Mouse (Mus musculus): Measurements from ENCODE around the gene Fam83b.

DNA sequence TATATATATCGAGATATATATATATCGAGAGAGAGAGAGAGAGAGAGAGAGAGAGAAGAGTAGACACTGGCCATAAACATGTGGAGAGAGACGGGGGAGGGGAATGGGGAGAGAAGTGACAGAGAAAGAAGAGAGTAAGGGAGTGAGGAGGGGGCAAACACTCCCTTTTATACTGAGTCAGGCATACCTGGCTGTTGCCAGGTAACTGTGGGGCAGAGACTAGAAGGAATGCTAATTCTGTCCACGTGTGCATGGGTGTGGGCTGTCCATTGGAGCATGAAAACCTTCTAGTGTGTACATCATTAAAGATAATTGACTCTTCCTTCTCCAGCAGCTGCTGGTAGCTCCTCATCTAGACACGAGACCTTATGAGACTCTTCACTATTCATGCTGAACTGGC, 36.8 kb upstream of the Fam83b start:
- TF ChIP-seq CTCF (IDR thresholded peaks at IDR 0.05; ENCODE audit: low read depth): no peak
- no peak for TF ChIP-seq EP300 (IDR thresholded peaks at IDR 0.05; ENCODE audit: low read depth)
